Mouse (Mus musculus) stomach, postnatal 0 days (tissue): ENCODE measurements around the gene Aaas.

Source experiments
- CTCF ChIP-seq: IDR thresholded peaks from 2 replicates; pipeline ENCODE4 v1.5.1; 2016; ENCODE audit warnings: antibody characterized with exemption, low read depth, mild to moderate bottlenecking, moderate library complexity
- EP300 ChIP-seq: optimal IDR thresholded peaks from 2 replicates; pipeline ENCODE3; 2016; ENCODE audit warnings: antibody characterized with exemption

DNA sequence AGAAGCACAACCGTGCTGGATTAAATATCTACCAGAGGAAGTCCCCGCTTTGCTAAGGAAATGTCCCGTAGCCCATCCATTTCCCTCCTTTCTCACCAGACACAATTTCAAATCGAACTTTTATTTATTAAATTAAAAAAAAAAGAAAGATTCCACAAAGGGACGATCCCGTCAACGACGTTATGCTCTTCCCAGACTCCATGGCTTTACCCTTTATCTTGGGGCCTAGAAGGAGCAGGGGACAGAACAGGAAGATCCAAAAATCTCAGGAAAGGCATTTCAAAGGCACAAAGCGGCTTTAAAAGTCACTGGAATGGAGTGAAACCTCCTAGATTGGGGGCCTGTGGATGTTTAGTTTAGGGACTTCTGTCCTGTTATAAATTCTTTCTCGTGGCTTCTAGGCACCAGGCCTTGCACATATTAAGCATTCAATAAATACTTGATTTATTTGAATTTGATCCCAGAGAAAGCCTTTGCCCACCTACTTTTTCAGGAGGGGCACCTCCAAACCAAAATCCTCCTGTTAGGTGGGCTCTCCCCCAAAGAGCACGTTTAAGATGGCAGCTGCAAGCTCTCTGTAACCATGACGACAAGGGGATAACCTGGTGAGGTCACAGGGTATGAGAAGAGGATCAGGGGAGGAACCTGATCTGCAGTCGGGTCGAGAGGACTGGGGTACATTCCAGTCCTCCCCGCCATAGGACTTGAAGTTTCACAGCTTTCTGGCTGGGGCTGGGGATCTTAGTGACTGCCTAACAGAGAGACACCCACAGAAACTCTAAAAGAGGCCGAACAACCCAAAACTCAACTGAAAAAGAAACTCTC lies 6.1 kb upstream of the Aaas start:
- TF ChIP-seq CTCF (no peak), EP300 (no peak)
